In genomic region chr15:89196313-89196706, GRCm38 (mm10) we compare ENCODE assay signal across 1 mouse cellular context.
A peak's percentile ranks its signal among the peaks of the same experiment; 100 is the strongest.
TF ChIP-seq lines count a peak whose summit lies in the region.

TSS of gene Dennd6b (minus strand) at chr15:89196496.

TF ChIP-seq in CH12.LX, 34 proteins besides CTCF, POLR2A, EP300 and RAD21 (continued from another document):
- TF ChIP-seq ZKSCAN1 (IDR thresholded peaks at IDR 0.05; ENCODE audit: borderline replicate concordance, low read depth, low read length), result no peak
- TF ChIP-seq ZNF384 (IDR thresholded peaks at IDR 0.05; ENCODE audit: low read depth, low read length), result no peak
- no peak for TF ChIP-seq JUND (conservative IDR thresholded peaks at IDR 0.05; ENCODE audit: low read depth, low read length)
- no peak for TF ChIP-seq POLR2AphosphoS2 (IDR thresholded peaks at IDR 0.05; ENCODE audit: low read depth, low read length)
- peak; percentile 49 for TF ChIP-seq SMC3 (IDR thresholded peaks at IDR 0.05; ENCODE audit: low read depth, low read length)
- TF ChIP-seq NELFE (IDR thresholded peaks at IDR 0.05; ENCODE audit: low read depth, low read length), result peak; percentile 3; the same call in 1 of the 2 replicates
- 0 out of 2 replicates have a peak, but pooled peaks have one; percentile 26 for TF ChIP-seq BHLHE40 (IDR thresholded peaks at IDR 0.05; ENCODE audit: low read depth, low read length)
- TF ChIP-seq MEF2A (IDR thresholded peaks at IDR 0.05; ENCODE audit: borderline replicate concordance, low read depth, low read length), result peak; percentile 79; the same call in 1 of the 2 replicates
- TF ChIP-seq USF1 (IDR thresholded peaks at IDR 0.05; ENCODE audit: low read depth, low read length), result no peak
- peak; percentile 15; the same call in 1 of the 2 replicates for TF ChIP-seq ETS1 (conservative IDR thresholded peaks at IDR 0.05; ENCODE audit: low read depth, low read length)
- no peak for TF ChIP-seq CHD2 (IDR thresholded peaks at IDR 0.05; ENCODE audit: low read length)
- TF ChIP-seq ZMIZ1 (IDR thresholded peaks at IDR 0.05; ENCODE audit: low read depth, low read length), result no peak; the same call in 1 of the 2 replicates
- no peak for TF ChIP-seq RCOR1 (conservative IDR thresholded peaks at IDR 0.05; ENCODE audit: low read depth, low read length)
- peak; percentile 72 for TF ChIP-seq IRF4 (IDR thresholded peaks at IDR 0.05; ENCODE audit: low read depth, low read length)
- TF ChIP-seq SIN3A (IDR thresholded peaks at IDR 0.05; ENCODE audit: low read length), result peak; percentile 94
- peak; percentile 48; the same call in 1 of the 2 replicates for TF ChIP-seq MYC (IDR thresholded peaks at IDR 0.05; ENCODE audit: low read depth, low read length)
- TF ChIP-seq TBP (conservative IDR thresholded peaks at IDR 0.05; ENCODE audit: low read depth, low read length), result no peak; the same call in 1 of the 2 replicates
- no peak for TF ChIP-seq MAZ (IDR thresholded peaks at IDR 0.05; ENCODE audit: low read depth, low read length)
- TF ChIP-seq E2F4 (IDR thresholded peaks at IDR 0.05; ENCODE audit: insufficient replicate concordance, low read depth, low read length), result no peak
TF ChIP-seq in CH12.LX: peak in this region for 16.
